Mouse (Mus musculus) hematopoietic stem cell, adult 5-6 weeks (primary cell): Measurements from ENCODE around the gene Notch1. TPM values are rescaled to one million over a fixed set of nuclear protein-coding genes. Genes with fewer than 3 reads are reported as not detected.

Experiments used
- ATAC-seq, 2 experiments: fragments of 125-278 bp in 1 of 2; replicated peaks in 1 of 2; 2 replicates each; pipeline ENCODE4 v1.8.0; 2016 to 2017; ENCODE audit warnings: inconsistent platforms in 2 of 2, mild to moderate bottlenecking in 2 of 2, moderate number of reproducible peaks in 2 of 2, low read depth in 1 of 2, moderate TSS enrichment in 1 of 2; ENCODE audit not compliant: low FRiP score in 2 of 2, poor library complexity in 2 of 2, severe bottlenecking in 2 of 2, insufficient read depth in 1 of 2, low TSS enrichment in 1 of 2
- total RNA-seq: library from RNA; stranded (forward); fragments of 172-1452, 232-1000 nt; gene quantifications from 2 replicates; pipeline ENCODE4 v1.2.3, GENCODE M21; 2017

Gene Notch1
- total RNA-seq, 1 experiment from 2014 or later, result 21.6 TPM

DNA sequence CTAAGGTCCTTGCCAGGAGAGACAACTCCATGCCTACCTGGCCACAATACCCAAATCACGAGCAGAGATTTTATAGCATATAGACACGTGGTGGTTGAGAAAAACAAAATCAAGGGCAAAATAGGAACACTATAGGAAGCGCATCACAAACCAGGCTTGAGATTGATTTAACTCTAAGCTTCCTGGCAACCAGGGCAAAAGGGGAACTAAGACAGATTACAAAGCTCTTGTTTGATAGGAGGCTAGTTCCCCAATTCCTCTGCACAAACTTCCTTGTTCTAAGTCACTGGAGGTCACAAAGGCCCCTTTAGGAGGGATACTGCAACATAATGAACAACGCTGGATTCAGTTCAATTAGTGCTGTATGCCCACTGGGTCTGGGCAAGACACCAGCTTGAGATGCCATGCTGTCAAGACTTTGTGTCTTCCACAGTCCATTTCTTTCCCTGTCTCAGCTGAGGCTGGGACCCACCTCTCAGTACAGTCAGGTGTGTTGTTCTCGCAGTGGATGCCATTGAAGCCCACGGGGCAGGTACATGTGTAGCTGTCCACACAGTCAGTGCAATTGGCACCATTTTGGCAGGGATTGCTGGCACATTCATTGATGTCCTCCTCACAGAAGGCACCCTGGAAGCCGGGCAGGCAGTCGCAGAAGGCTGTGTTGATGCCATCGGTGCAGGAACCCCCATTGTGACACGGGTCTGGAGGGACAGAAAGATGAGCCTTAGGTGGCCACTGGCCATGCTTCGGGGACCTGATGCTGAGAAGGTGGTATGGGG, 44.0 kb downstream of the Notch1 start:
- peak; percentile 58 to 84 for ATAC-seq

DNA sequence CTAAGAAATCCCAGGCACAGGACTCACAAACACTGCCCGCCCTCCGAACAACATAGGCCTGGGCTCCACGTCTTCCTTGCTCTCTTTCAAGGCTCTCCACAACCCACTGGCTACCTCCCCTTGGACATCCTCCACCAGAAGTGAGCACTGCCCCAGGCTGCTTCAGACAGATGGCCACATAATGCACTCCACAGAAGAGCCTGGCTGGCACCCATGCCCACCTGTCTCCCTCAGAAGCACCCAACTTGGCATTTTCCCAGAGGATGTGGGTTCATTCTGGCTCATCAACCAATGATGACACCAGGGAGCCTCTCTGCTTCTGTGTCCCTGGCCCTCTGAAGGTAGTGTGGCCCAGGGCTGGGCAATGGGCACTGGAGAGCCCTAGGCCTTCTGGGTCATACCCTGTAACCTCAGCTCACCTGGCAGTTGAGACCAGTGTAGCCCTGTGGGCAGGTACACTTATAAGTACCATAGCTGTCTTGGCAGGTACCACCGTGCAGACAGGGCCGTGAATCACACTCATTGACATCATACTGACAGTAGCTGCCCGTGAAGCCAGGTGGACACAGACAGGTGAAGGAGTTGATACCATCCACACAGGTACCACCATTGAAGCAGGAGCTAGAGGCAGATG, 44.7 kb downstream of the Notch1 start:
- no peak for ATAC-seq

DNA sequence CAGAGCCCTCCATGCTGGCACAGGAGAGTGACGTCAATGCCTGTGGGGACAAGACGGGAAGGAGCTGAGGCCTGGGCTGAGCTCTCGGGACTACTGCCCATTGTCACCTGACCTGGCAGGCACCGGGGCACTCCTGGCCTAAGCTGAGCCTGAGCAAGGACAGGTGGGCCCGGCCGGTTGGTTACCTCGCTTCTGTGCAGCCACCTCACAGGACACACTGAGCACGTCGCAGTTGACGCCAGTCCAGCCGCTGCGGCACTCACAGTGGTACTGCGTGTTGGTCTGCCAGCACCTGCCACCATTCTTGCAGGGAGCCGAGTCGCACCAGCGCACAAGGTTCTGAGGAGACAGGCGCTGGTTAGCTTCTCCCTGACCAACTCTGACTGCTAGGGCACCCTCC, 45.5 kb downstream of the Notch1 start:
- no peak for ATAC-seq

DNA sequence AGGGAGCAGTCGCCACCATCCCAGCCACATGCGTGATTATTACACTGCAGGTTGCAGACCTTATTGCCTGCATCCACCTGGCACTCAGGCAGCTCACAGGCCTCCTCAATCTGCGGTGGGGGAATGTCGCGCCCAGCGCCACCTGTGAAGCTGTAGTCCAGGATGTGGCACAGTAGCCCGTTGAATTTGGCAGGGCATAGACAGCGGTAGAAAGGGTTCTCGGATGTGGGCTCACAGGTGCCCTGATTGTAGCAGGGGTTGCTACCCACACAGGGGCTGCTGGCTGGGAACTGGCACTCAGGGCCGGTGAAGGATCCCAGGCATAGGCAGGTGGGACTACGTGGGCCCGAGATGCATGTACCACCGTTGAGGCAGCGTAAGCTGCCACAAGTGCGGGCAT, 48.1 kb downstream of the Notch1 start:
- ATAC-seq, result no peak

DNA sequence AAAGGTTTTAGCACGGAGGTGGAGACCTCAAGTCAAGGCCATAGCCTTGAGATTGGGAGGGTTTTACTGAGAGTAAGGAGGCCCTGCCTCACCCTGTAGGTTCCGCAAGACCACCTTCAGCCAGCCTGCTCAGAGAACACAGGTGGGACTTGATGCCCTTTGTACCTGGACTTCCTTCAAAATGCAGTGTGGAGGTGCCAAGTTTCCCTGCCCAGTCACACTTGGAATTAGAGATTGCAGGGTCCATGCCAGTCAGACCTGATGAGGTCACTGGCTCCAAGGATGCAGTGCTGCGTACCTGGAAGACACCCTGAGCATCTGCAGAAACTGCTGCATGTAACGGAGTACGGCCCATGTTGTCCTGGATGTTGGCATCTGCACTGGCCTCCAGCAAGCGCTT, 53.1 kb downstream of the Notch1 start:
- ATAC-seq, result no peak

DNA sequence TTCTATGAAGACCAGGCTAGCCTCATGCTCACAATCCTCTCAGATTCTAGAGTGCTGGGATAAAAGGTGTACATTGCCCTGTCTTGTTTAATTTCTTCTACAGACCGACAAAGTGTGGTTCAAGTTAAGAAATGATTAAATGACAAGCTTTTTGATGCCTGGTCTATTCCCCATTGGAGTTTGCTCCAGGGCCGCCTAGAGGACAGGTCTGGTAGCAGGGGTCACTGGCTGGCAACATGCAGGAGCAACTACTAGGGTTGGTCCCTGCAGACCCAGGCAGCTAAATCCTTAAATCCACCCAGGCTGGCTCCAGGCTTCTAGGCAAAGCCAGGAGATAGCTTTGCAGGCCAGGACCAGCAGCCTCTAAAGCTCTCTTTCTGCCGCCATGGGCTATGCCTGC, 53.5 kb downstream of the Notch1 start:
- ATAC-seq, result no peak

DNA sequence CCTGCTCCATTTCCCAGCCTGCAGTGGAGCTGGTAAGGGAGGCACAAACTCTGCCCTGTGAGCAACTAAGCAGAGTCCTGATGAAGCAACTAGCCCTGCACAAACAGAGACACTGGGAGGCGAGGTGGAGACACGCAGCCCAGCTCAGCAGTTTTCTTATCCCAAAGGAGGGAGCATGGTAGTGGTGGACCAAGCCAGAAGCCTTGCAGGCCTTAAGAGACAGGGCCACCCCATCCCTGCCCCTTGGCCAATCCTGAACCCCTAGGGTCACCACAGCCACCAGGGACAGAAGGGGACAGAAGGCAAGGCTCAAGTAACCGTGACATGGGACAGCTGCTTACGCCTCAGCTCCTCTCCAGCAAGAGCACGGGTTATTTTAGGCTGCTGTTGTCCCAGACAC, 54.8 kb downstream of the Notch1 start:
- no peak for ATAC-seq

DNA sequence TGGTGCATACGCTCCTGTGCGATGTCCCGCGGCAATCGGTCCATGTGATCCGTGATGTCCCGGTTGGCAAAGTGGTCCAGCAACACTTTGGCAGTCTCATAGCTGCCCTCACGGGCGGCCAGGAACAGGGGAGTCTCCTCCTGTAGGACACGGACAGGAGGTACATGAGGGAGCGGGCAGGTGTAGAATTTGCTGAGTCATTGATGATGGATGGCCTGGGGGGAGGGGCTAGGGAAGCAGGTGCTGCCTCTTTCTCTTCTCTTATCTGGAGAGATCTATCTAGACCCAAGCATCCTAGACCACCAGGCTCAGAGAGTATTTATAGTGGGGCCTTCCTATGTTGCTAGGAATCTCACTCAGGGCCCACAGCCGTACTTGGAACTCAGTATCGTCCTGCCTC, 55.6 kb downstream of the Notch1 start:
- no peak for ATAC-seq

DNA sequence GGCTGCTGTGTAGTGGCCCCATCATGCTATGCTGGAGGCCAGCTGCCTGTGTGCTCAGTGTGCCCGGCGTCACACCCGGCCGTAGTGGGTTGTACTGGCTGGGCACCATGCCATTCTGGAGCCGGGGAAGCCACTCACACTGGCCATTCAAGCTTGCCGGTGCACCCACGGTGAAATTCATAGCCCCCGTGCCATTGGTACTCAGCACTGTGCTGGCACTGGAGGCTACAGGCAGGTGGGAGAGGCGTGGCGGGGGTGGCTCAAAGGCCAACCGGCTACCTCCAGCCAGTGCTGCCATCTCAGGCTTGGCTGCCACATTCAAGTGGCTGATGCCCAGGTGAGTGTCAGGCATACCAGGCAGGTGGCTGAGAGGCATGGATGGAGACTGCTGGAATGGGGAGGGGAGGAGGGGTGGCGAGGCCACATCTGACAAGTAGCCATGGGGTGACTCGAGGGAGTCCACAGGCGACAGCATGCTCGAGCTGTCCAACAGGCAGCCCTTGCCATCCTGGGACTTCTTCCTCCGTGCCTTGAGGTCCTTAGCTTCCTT, 56.3 kb downstream of the Notch1 start:
- ATAC-seq, result no peak

DNA sequence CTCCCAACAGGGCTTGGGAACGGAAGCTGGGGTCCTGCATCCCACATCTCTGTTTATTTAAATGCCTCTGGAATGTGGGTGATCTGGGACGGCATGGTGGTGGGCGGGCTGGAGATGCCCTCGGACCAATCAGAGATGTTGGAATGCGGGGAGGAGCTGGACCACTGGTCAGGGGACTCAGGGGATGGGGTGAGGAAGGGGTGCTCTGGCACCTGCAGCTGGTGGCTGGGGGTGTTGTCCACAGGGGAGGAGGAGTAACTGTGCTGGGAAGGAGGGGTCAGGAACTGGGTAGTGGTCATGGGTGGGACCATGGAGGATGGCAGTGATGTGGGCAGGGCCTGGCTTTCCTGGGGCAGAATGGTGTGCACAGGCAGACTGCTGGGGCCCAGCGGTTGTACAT, 57.0 kb downstream of the Notch1 start:
- ATAC-seq, result no peak

DNA sequence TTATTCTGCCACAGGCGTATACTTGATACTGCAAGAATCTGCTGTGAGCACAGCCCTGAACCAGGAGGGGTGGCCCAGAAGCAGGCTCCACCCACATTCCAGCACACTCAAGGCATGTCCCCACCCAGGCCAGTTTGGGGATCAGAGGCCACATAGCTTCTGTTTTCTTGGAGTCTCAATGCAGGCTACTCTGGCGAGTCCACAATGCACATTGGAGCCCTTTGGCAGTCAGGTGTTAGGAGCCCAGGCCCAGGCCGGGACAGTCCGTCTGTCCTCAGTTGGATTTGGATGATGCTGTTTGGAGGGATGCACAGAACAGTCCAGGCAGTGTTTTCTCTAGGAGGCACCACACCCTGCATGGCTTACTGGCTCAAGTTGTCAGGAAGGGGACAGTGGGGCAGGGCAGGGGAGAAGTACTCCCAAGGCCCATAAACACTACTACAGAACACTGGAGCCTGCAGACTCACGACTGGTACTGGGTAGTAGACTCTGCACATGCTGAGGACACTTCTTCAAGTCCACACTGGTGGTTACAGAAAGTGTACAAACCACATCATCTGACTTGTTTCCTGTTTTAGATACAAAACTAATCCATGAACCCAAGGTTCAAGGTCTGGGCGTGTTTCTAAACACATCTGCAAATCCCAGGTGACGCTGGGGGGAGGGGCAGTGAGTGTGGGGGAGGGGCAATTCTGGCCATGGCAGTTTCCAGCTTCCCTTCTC, 57.9 kb downstream of the Notch1 start:
- ATAC-seq, result 0 out of 4 replicates have a peak, but pooled peaks of 1 of the 2 experiments have one; percentile 6

DNA sequence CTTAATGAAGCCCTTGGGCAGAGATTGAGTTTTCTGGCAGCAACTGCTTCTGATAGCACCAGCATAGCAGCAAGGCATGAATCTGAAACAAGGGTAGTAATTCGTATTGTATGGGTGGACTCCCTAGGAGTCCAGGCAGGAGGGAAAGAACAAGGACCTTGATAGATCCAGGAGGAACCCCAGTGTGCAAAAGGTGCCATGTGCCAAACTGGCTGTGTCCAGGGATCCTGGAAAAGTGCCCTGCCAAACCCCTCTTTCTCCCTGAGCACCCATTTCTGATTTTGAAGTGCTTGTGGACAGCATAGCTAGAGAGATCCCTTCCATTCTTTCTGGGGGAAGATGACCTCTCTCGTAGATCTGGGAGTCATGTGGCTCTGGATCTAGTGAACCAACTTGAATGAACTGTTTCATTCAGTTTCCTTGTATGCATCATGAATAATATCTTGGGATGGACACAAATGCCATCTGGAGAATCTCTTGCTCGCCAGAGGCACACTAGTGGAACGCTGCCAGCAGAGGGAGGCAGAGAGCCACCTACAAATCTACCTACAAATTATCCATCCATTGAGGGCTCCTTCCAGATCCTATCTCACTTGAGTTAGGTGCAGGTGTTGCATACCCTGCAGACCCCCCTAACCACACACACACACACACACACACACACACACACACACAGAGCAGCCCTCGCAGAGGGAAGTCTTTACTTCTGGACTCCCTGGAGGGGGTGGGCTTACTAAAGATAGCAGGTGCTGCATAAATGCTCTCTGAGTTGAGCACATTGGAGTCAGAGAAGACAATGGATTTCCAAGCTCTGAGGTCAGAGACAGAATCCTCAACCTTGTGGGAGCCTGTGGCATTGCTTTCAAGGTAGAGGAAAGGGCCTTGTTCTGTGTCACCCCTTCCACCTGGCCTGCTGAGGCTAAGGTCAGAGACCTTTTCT, 67.1 kb downstream of the Notch1 start:
- no peak for ATAC-seq

DNA sequence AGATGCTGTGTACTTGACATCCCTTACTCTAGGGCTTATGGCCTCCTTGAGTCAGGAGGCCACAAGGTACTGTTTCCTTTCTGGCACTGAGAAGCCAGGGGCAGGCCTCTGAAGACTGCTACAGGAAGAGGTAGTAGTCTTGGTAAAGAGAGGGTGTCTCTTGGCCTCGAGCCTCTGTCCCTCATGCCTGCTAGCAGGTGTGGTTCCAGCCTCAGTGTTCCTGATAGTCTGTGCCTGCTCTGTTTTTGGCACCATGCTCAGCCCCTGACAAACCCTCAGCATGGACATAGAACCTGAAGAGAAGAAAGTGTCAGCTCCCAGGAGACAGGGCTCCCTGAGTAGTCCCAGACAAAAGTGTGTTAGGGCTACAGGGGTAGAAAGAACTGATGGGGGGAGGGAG, 69.0 kb downstream of the Notch1 start:
- ATAC-seq, result no peak

DNA sequence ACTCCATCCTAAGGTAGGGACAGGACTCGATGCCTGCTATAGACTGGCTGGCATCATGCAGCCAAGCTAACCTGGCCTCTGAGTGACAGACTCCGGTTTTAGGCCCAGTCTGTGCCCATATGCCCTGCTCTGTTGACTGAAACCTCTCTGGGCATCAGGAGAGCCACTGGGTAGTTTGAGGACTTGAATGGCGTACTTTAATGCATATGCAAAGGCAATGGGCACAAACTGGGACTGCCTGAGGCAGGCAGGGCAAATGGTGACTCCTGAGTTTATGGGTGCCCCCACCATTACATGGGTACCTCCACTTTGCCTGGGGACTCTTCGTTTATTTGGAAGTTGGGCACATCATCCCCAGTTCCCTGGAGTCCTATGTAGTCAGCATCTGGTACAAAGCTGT, 69.8 kb downstream of the Notch1 start:
- ATAC-seq, result no peak

DNA sequence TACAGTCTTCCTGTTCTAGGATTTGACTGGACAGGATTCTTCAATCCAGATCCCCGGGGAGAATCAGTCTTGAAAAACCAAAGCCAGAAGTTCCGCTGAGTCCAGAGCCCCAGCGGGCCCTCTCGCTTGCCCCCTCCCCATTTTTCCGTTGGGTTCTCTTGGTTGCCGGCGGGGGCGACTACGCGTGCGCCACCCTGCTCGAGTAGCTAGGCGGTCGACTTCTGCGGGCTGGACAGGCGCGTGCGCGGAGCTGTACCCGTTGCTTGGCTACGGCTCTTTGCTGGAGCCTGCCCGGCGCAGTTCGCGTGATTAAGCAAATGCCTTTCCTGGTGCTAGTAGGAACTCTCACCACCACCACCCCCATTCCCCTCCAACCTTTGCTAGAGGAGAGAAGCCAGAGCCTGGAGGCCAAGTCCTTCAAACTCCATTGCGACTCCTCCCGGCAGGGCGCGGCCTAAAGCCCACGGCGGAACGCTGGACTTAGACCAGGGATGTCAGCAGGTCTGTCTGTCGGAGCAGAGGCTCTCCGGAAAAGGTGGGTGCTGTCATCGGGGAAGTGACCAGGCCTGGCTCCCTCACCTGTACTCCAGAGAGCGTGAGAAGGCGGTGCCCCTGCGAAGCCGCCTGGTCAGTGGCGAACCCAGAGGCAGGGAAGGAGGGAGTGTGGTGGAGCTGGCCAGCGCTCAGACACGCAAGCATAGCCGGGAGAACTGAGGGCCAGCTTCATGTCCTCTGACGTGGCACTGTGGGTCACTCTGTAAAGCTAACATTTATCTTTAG, 70.6 kb downstream of the Notch1 start:
- ATAC-seq, result peak; percentile 75 to 77

DNA sequence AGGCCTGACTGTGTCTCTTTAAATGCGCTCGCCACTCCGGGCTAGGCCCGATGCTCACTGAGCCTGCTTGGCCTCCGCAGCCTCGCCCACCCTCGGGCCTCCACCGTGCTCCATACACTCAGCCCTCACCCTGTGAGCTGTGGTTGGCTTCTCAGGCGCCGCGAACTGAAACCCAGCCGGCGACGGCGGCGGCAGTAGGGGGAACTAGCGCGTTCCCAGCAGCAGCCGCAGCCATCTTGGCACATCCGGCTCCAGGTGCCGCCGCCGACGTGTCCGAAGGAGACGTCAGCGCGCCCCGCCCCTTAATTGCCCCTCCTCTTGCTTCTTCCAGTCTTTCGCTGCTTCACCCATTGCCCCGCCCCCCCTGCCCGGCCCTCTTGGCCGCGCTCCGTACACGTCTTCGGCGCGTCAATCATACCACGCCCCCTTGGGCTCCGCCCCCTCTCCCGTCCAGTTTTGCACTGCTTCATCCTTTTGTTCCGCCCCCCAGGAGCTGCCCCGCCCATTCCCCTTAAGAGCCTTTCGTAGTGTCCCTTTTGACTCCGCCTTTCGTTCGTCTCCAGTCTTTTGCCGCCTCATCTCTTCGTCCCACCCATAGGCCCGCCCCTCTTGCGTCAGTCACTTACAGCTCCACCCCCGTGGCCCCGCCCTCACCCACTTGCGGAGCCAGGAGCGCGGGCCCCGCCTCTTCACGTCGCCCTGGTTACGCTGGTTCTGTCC, 71.4 kb downstream of the Notch1 start, which contains the start of gene Sec16a:
Sec16a (minus strand) TSS at position 271 of the 720 bp plus-strand sequence.
- peak; percentile 80 to 85 for ATAC-seq
